29 mouse cellular contexts compared by ENCODE assay signal in the genomic region with DNA sequence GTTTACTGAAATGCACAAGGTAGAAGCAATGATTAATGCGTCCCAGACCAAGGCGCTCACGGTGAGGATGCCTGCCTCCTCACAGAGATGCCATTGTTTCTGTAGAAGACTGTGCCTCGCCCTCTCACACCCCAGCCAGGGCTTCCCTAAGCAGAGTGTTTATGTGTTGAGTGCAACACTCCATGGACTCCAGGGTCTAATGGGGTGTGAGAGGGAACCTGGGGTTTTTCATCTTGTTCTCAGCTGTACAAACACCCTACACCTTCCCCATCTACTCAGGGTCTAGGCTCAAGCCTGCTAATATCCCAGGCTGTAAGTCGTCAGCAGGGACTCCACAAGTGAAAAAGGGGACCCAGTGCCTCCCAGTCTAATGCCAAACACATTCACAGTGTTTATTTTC.
DNase-seq lines count a peak whose midpoint lies in the region; ATAC-seq lines count a peak whose summit lies in the region.
"Had no signal": no experiment of that assay in that cellular context is flagged by ENCODE, and none has a peak within 500 bp of the region (broad histone marks: within the 10 kb centered on the region; RNA-seq: fewer than 3 reads in every experiment).

No protein-coding gene starts in this region.

- H3K4me3 ChIP-seq in limb, embryonic 11.5 days (ENCODE audit: low read depth, low read length): no peak overlapping the region
- H3K4me3 ChIP-seq in limb, embryonic 10.5 days: no peak overlapping the region
- no peak overlapping the region for H3K4me3 ChIP-seq in limb, embryonic 12.5 days (replicated peaks)
- H3K4me3 ChIP-seq: forebrain, embryonic 10.5 days; forebrain, embryonic 13.5 days; gastrocnemius, adult 2 months; heart, embryonic 12.5 days; heart, embryonic 15.5 days; hindbrain, embryonic 10.5 days; hindbrain, embryonic 13.5 days; intestine, embryonic 15.5 days had no signal

- DNase-seq in limb, embryonic 11.5 days (ENCODE audit: low spot score): peak; percentile 25
- DNase-seq in limb, embryonic 10.5 days (ENCODE audit: low spot score): no peak
- DNase-seq in embryo, embryonic 11 days: peak; percentile 18
- DNase-seq in heart, adult 9 months (ENCODE audit: low spot score in 2 of 2): no peak
- no peak for DNase-seq in lung, adult 18-20 months
- DNase-seq: adrenal gland, postnatal 10 days; adrenal gland, postnatal 36 days; B cell, adult 2 months; cerebellum, adult 2 months; cerebellum, adult 9-11 months; cerebellum, postnatal 25 days; gastrocnemius, adult 2 months; gastrocnemius, postnatal 14 days; heart, adult 11 months; heart, postnatal 10 days; heart, postnatal 36 days had no signal

- H3K4me1 ChIP-seq in limb, embryonic 11.5 days (ENCODE audit: control insufficient read depth, insufficient read depth, low read length): no peaks in the 10 kb centered on the region
- no peaks in the 10 kb centered on the region for H3K4me1 ChIP-seq in limb, embryonic 10.5 days
- no peaks in the 10 kb centered on the region for H3K4me1 ChIP-seq in limb, embryonic 12.5 days (replicated peaks)
- H3K4me1 ChIP-seq: forebrain, embryonic 10.5 days; forebrain, embryonic 13.5 days; heart, embryonic 12.5 days; heart, embryonic 15.5 days; hindbrain, embryonic 10.5 days; hindbrain, embryonic 13.5 days; intestine, embryonic 15.5 days had no signal

- H3K27ac ChIP-seq in limb, embryonic 11.5 days (replicated peaks; ENCODE audit: low read depth, low read length): no peak overlapping the region
- no peak overlapping the region for H3K27ac ChIP-seq in limb, embryonic 10.5 days
- H3K27ac ChIP-seq in limb, embryonic 12.5 days: no peak overlapping the region
- H3K27ac ChIP-seq: forebrain, embryonic 10.5 days; forebrain, embryonic 13.5 days; gastrocnemius, adult 2 months; heart, embryonic 15.5 days; hindbrain, embryonic 10.5 days; hindbrain, embryonic 13.5 days; intestine, embryonic 15.5 days had no signal

- no peaks in the 10 kb centered on the region for H3K9me3 ChIP-seq in limb, embryonic 11.5 days (ENCODE audit: control insufficient read depth, low read length)
- H3K9me3 ChIP-seq in limb, embryonic 10.5 days (replicated peaks): no peaks in the 10 kb centered on the region
- no peaks in the 10 kb centered on the region for H3K9me3 ChIP-seq in limb, embryonic 12.5 days
- H3K9me3 ChIP-seq: forebrain, embryonic 10.5 days; forebrain, embryonic 13.5 days; G1E; heart, embryonic 12.5 days; heart, embryonic 15.5 days; hindbrain, embryonic 10.5 days; hindbrain, embryonic 13.5 days; intestine, embryonic 15.5 days had no signal

- no peaks in the 10 kb centered on the region for H3K27me3 ChIP-seq in limb, embryonic 11.5 days (ENCODE audit: control insufficient read depth, insufficient read depth, low read length)
- H3K27me3 ChIP-seq in limb, embryonic 10.5 days (ENCODE audit: low read depth, poor library complexity, severe bottlenecking): no peaks in the 10 kb centered on the region
- no peaks in the 10 kb centered on the region; the same call in 1 of the 2 replicates for H3K27me3 ChIP-seq in limb, embryonic 12.5 days
- H3K27me3 ChIP-seq: CH12.LX; forebrain, embryonic 13.5 days; heart, embryonic 12.5 days; heart, embryonic 15.5 days; hindbrain, embryonic 13.5 days; intestine, embryonic 15.5 days; Patski had no signal

- 57% methylated on average over 5 of the region's 5 CpGs for WGBS in limb, embryonic 11.5 days
- 69% methylated on average over 5 of the region's 5 CpGs for WGBS in limb, embryonic 10.5 days
- 51% methylated on average over 5 of the region's 5 CpGs for WGBS in limb, embryonic 12.5 days

- ATAC-seq in limb, embryonic 11.5 days (ENCODE audit: insufficient number of reproducible peaks, low FRiP score, low TSS enrichment, low read depth): peak; percentile 54; the same call in 1 of the 2 replicates
- peak; percentile 47; the same call in 1 of the 2 replicates for ATAC-seq in limb, embryonic 12.5 days (ENCODE audit: insufficient number of reproducible peaks, insufficient read depth, low FRiP score, low TSS enrichment, low read depth)
- ATAC-seq: forebrain, embryonic 13.5 days; forebrain, embryonic 16.5 days; hindbrain, embryonic 16.5 days; intestine, embryonic 15.5 days; Patski had no signal

- no peak overlapping the region for H3K4me2 ChIP-seq in limb, embryonic 11.5 days (ENCODE audit: low read depth, severe bottlenecking)
- no peak overlapping the region for H3K4me2 ChIP-seq in limb, embryonic 12.5 days
- H3K4me2 ChIP-seq: forebrain, embryonic 13.5 days; heart, embryonic 12.5 days; heart, embryonic 15.5 days; hindbrain, embryonic 13.5 days; intestine, embryonic 15.5 days had no signal

- no peaks in the 10 kb centered on the region for H3K36me3 ChIP-seq in limb, embryonic 11.5 days (ENCODE audit: control insufficient read depth, insufficient read depth, low read length)
- no peaks in the 10 kb centered on the region for H3K36me3 ChIP-seq in limb, embryonic 10.5 days
- H3K36me3 ChIP-seq in limb, embryonic 12.5 days: no peaks in the 10 kb centered on the region
- H3K36me3 ChIP-seq: forebrain, embryonic 10.5 days; G1E; heart, embryonic 12.5 days; heart, embryonic 15.5 days; hindbrain, embryonic 10.5 days; hindbrain, embryonic 13.5 days; intestine, embryonic 15.5 days had no signal

- H3K9ac ChIP-seq in limb, embryonic 11.5 days (ENCODE audit: low read length): no peak overlapping the region
- no peak overlapping the region for H3K9ac ChIP-seq in limb, embryonic 12.5 days (replicated peaks)
- H3K9ac ChIP-seq: forebrain, embryonic 13.5 days; heart, embryonic 12.5 days; heart, embryonic 15.5 days; hindbrain, embryonic 13.5 days; intestine, embryonic 15.5 days had no signal

Comparison
In these comparisons a context has a peak if more than half of its experiments do, and no peak if none do; other contexts are left out.
1. DNase-seq: peak in limb, embryonic 11.5 days (single experiment) and embryo, embryonic 11 days (single experiment); none in limb, embryonic 10.5 days (single experiment), heart, adult 9 months (0 of 2) and lung, adult 18-20 months (0 of 2).